Mouse (Mus musculus) forebrain, postnatal 0 days (tissue): ENCODE measurements around the gene Ubox5. TPM values are rescaled to one million over a fixed set of nuclear protein-coding genes. Genes with fewer than 3 reads are reported as not detected.

Source experiments
- ATAC-seq: fragments of 200-750 bp; cut with Nextera tagmentation; 2 replicates; pipeline ENCODE4 v1.8.0; 2017; ENCODE audit warnings: mild to moderate bottlenecking, moderate library complexity
- DNase-seq: peaks from one replicate; pipeline ENCODE4 v3.0.0-alpha.2; 2015
- H3K27ac ChIP-seq: fragments of 300-500 bp; sonication (generic); 2 replicates; pipeline ENCODE4 v1.5.1; 2014; ENCODE audit warnings: low read depth, mild to moderate bottlenecking, antibody characterized with exemption, low read length, moderate library complexity, mixed read lengths
- H3K27me3 ChIP-seq: fragments of 300-500 bp; sonication (generic); 2 replicates; pipeline ENCODE4 v1.6.1; 2014; ENCODE audit warnings: mild to moderate bottlenecking, low read length, mixed read lengths; ENCODE audit not compliant: insufficient read depth
- H3K36me3 ChIP-seq: fragments of 300-500 bp; sonication (generic); 2 replicates; pipeline ENCODE4 v1.6.1; 2014; ENCODE audit warnings: mild to moderate bottlenecking, moderate library complexity; ENCODE audit not compliant: insufficient read depth
- H3K4me1 ChIP-seq: fragments of 300-500 bp; sonication (generic); 2 replicates; pipeline ENCODE4 v1.6.1; 2014; ENCODE audit warnings: antibody characterized with exemption; ENCODE audit not compliant: insufficient read depth
- H3K4me2 ChIP-seq: fragments of 300-500 bp; sonication (generic); 2 replicates; pipeline ENCODE4 v1.6.1; 2014; ENCODE audit warnings: low read depth, mild to moderate bottlenecking, moderate library complexity
- H3K4me3 ChIP-seq: fragments of 300-500 bp; sonication (generic); 2 replicates; pipeline ENCODE4 v1.5.1; 2014; ENCODE audit warnings: low read depth, low read length, mixed read lengths
- H3K9ac ChIP-seq: fragments of 300-500 bp; sonication (generic); 2 replicates; pipeline ENCODE4 v1.6.1; 2014; ENCODE audit warnings: mild to moderate bottlenecking
- H3K9me3 ChIP-seq: fragments of 300-500 bp; sonication (generic); 2 replicates; pipeline ENCODE4 v1.6.1; 2016; ENCODE audit warnings: low read length
- CTCF ChIP-seq: sonication (generic); IDR thresholded peaks from 2 replicates; pipeline ENCODE4 v1.5.1; 2016; ENCODE audit warnings: antibody characterized with exemption, control low read depth, low read depth
- WGBS: fragments of 180-500 bp; shearing (Covaris S2); extraction: QIAGEN DNeasy Blood & Tissue Kit; methylation state at CpG from one replicate; pipeline ENCODE4 v1.1.7; 2014; 5-methylcytosine and 5-hydroxymethylcytosine counted together
- polyA plus RNA-seq: library from polyadenylated mRNA; unstranded; fragments of >200 nt; fragmentation: Nextera tagmentation; extraction: Ambion mirVana; gene quantifications from 2 replicates; pipeline ENCODE4 v1.2.1, GENCODE M21; 2015
- total RNA-seq: library from RNA; depleted of rRNA; stranded (reverse); fragments of >200 nt; gene quantifications from 2 replicates; pipeline ENCODE4 v1.2.3, GENCODE M21; 2014; rRNA removed

Ubox5 gene
- total RNA-seq (5.5 and 6.6 TPM in 2 replicates), polyA plus RNA-seq (5.9 and 7.3 TPM in 2 replicates)

DNA sequence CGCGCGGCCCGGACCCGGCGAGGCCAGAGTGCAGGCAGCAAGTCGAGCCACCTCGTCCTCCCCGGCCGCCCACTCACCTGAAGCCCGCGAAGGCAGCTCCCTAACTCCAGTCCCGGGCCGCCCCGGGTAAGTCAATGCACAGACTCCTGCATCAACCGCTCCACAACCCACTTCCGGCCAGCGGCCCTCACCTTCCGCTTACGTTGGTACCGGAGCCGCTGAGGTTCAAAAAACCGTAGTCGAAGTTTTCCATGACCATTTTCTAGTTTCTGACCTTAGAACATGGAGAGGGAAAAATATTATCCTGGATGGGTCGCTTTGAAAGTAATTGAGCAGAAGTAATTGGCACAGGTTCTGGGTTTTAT, at the start of gene Ubox5, which contains the start of gene Fastkd5:
Gene Ubox5, minus strand, starts transcription at position 200 of the 365 bp plus-strand sequence.
Gene Fastkd5, minus strand, starts transcription at position 189 of the 365 bp plus-strand sequence.
- Histone ChIP-seq H3K4me3 (peak within 1 kb of the TSS; percentile 79), H3K9me3 (no peaks in the 10 kb centered on the region), H3K4me2 (peak within 1 kb of the TSS; percentile 91), H3K27ac (peak within 1 kb of the TSS; percentile 72), H3K27me3 (no peaks in the 10 kb centered on the region), H3K4me1 (peaks cover 2% of the 10 kb centered on the region; the same call in 1 of the 2 replicates), H3K9ac (peak within 1 kb of the TSS; percentile 88), H3K36me3 (peaks cover 16% of the 10 kb centered on the region)
- WGBS = under 1% methylated on average over 25 of the region's 25 CpGs
- TF ChIP-seq CTCF = no peak
- peak; percentile 90 for DNase-seq
- ATAC-seq = peak; percentile 90

DNA sequence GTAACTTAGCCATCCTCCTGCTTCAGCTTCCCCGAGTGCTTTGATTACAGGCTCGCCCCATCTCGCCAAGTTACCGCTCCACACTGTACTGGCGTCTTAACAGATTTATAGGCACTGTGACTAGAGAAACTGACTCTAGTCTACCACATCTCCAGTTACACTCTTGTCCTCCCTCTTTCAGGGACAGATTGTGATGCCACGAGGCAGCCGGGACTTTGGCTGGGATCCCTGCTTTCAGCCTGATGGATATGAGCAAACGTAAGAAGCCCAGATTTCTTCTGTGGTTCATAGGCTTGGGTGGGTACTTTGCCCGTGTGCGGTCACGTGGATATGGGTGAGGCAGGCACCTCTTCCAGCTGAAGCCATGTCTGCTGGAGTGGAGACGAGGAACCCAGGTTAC, 49.3 kb upstream of the Ubox5 start:
- Histone ChIP-seq H3K27me3 (no peaks in the 10 kb centered on the region), H3K4me1 (no peaks in the 10 kb centered on the region), H3K9ac (no peak overlapping the region), H3K9me3 (no peaks in the 10 kb centered on the region), H3K36me3 (peaks cover 92% of the 10 kb centered on the region), H3K27ac (no peak overlapping the region), H3K4me2 (no peak overlapping the region), H3K4me3 (no peak overlapping the region)
- WGBS = 86% methylated on average over 12 of the region's 12 CpGs
- TF ChIP-seq CTCF = no peak
- no peak for DNase-seq
- no peak for ATAC-seq

DNA sequence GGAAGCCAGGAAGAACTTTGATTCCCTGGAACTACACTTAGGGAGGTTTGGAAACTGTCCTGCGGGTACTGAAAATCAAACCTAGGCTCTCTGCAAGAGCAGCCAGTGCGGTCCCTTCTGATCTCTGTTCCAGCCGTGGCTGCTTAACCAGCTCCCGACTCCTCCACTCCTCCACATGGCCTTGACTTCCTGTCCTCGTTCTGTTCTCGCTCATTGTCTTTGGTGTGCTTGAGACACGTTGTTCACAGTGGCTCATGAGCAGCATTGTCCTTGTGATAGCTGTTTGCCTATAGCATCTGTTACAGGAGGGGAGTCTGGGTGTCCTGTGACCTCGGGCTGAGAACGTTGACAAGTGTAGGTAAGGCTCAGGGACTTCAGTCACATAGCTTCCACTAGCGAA, 47.4 kb upstream of the Ubox5 start:
- DNase-seq = no peak

DNA sequence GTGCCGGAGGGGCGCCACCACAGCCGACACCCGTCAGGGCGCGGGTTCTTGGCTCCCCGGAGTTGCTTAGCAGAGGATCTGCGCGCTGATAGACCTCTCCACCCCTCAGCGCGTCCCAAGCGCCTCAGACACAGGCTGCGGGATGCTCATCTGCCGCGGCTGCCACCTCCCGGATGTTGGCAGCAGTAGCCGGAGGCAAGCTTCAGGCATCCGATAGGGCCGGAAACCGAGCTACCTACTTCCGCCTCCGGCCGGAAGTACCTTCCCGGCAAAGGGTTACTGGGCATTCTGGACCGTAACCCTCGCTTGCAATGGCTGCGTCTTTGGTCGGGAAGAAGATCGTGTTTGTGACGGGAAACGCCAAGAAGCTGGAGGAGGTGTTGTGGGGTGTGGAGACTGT, 37.7 kb upstream of the Ubox5 start, which contains the start of gene Itpa:
Gene Itpa, plus strand, starts transcription at position 52 of the 400 bp plus-strand sequence.
- Histone ChIP-seq H3K4me2 (peak within 1 kb of the TSS; percentile 69), H3K9me3 (no peaks in the 10 kb centered on the region), H3K27ac (peak within 1 kb of the TSS; percentile 82), H3K36me3 (peaks cover 11% of the 10 kb centered on the region), H3K27me3 (no peaks in the 10 kb centered on the region), H3K4me3 (peak within 1 kb of the TSS; percentile 61), H3K9ac (peak within 1 kb of the TSS; percentile 76), H3K4me1 (peaks cover 16% of the 10 kb centered on the region)
- WGBS = under 1% methylated on average over 31 of the region's 31 CpGs
- peak; percentile 79 for ATAC-seq
- peak; percentile 81 for TF ChIP-seq CTCF
- DNase-seq = peak; percentile 93

More for the DNA sequence above, 47.4 kb upstream of the Ubox5 start:
- no peak overlapping the region for H3K27ac ChIP-seq
- no peak for ATAC-seq
- WGBS = 91% methylated on average over 10 of the region's 10 CpGs
- no peaks in the 10 kb centered on the region for H3K27me3 ChIP-seq
- no peak overlapping the region for H3K9ac ChIP-seq
- peaks cover 94% of the 10 kb centered on the region for H3K36me3 ChIP-seq
- no peaks in the 10 kb centered on the region for H3K4me1 ChIP-seq
- H3K4me3 ChIP-seq = no peak overlapping the region
- no peaks in the 10 kb centered on the region for H3K9me3 ChIP-seq
- no peak for TF ChIP-seq CTCF
- no peak overlapping the region for H3K4me2 ChIP-seq

DNA sequence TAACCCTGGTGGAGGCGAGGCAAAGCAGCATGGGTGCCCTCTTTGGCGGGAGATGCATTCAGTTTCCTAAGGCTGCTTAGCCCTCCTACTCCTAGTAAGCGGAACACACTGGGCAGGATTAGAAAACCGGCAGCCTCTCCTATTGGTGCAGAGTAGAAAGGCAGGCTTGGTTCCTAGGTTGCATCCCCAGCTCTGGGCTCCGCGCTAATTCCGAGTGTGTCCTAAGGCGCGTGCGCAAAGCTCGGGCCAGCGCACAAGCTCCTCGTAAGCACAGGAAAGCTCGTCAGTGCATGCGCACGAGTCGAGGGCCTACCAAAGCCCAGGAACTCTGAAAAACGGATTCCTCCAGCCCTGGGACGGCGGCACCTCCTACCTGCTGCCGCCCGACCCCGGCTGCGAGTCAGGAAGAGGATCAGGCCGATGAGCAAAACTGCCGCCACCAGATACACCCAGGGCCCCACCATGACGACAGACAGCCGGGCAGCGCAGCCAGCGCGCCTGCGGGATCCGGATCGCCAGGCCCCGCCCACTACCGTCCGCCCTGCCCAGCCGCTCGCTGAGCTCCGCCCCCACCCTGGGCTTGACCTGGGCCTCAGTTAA, 34.4 kb upstream of the Ubox5 start, which contains the start of gene Ddrgk1:
Gene Ddrgk1, minus strand, starts transcription at position 558 of the 600 bp plus-strand sequence.
- Histone ChIP-seq H3K4me1 (peaks cover 12% of the 10 kb centered on the region), H3K9ac (peak within 1 kb of the TSS; percentile 89), H3K27me3 (no peaks in the 10 kb centered on the region), H3K4me3 (peak within 1 kb of the TSS; percentile 59), H3K36me3 (peaks cover 22% of the 10 kb centered on the region), H3K27ac (peak within 1 kb of the TSS; percentile 99), H3K9me3 (no peaks in the 10 kb centered on the region), H3K4me2 (peak within 1 kb of the TSS; percentile 62)
- WGBS = 1% methylated on average over 40 of the region's 40 CpGs
- ATAC-seq (peak; percentile 97), DNase-seq (peak; percentile 99)
- TF ChIP-seq CTCF = peak; percentile 53

DNA sequence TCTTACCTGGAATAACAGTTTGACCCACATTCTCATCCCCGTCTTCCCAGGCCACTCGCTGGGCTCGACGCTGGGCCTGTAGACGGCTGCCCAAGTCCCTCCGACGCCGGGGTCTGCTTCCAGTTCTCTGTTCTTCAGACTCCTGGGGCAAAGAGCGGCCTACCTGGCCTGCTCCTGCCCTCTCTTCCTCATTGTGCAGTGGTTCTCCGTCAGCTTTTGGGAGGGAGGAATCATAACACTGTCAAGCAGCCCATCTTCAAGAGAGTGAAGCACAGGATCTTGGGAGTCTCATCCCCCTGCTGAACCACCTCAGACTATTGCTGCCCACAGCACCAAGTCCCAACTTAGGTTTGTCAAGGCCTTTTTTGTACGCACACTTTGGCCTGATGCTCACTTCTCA, 33.5 kb upstream of the Ubox5 start:
- Histone ChIP-seq H3K4me2 (peak overlapping the region; percentile 62), H3K4me1 (peaks cover 12% of the 10 kb centered on the region), H3K36me3 (peaks cover 31% of the 10 kb centered on the region), H3K9ac (peak overlapping the region; percentile 89; the same call in 1 of the 2 replicates), H3K9me3 (no peaks in the 10 kb centered on the region), H3K27ac (peak overlapping the region; percentile 99; the same call in 1 of the 2 replicates), H3K27me3 (no peaks in the 10 kb centered on the region), H3K4me3 (peak overlapping the region; percentile 59)
- DNase-seq = no peak
- TF ChIP-seq CTCF = no peak
- WGBS = 84% methylated on average over 11 of the region's 11 CpGs
- no peak for ATAC-seq

DNA sequence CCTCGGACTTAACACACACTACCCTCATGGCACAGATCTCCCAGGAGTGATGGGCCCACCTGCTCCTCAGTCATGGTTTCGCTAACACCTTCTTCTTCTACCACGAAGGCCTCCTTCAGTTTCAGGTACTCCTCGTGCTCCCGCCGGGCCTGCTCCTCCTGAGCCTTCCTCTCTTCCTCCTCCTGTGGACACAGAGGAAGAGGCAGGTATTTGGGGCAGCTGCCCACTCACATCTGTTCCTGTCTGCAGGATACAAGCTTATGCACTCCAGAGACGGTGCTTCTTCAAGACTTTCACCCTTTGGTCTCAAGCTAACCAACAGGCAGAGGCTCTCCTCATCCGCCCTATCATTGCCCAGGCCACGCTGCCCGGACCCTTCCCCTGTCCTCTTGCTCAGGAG, 28.7 kb upstream of the Ubox5 start:
- Histone ChIP-seq H3K9me3 (no peaks in the 10 kb centered on the region), H3K27me3 (no peaks in the 10 kb centered on the region), H3K4me3 (no peak overlapping the region), H3K4me1 (peaks cover 7% of the 10 kb centered on the region), H3K27ac (no peak overlapping the region), H3K9ac (no peak overlapping the region), H3K4me2 (no peak overlapping the region), H3K36me3 (peaks cover 75% of the 10 kb centered on the region)
- no peak for ATAC-seq
- DNase-seq = no peak
- WGBS = 98% methylated on average over 10 of the region's 10 CpGs
- no peak for TF ChIP-seq CTCF
